Mouse (Mus musculus) neutrophil, adult 59 days (primary cell): Measurements from ENCODE around the gene Safb. TPM values are rescaled to one million over a fixed set of nuclear protein-coding genes. Genes with fewer than 3 reads are reported as not detected.

Source experiments
- total RNA-seq, 2 experiments: library from RNA; stranded (reverse); gene quantifications; 1 replicate in 1 of 2; 2 replicates in 1 of 2; pipeline ENCODE4 v1.2.4; 2023

Gene Safb
- 100 to 1,000 TPM; 131 to 143 TPM for total RNA-seq

GRCm38 (mm10) chr17:56584257-56585130, at the start of gene Safb, which contains the start of gene Safb2:
Gene Safb (plus strand): TSS chr17:56584825.
Gene Safb2 (minus strand): TSS chr17:56584585.

GRCm38 (mm10) chr17:56554122-56554551, 30.5 kb upstream of the Safb start, which contains the start of gene Gm20219:
Gene Gm20219 (minus strand): TSS chr17:56554387.

GRCm38 (mm10) chr17:56609452-56610171, 25.0 kb downstream of the Safb start, which contains the start of gene 2410015M20Rik:
Gene 2410015M20Rik (minus strand): TSS chr17:56609771.

DNA sequence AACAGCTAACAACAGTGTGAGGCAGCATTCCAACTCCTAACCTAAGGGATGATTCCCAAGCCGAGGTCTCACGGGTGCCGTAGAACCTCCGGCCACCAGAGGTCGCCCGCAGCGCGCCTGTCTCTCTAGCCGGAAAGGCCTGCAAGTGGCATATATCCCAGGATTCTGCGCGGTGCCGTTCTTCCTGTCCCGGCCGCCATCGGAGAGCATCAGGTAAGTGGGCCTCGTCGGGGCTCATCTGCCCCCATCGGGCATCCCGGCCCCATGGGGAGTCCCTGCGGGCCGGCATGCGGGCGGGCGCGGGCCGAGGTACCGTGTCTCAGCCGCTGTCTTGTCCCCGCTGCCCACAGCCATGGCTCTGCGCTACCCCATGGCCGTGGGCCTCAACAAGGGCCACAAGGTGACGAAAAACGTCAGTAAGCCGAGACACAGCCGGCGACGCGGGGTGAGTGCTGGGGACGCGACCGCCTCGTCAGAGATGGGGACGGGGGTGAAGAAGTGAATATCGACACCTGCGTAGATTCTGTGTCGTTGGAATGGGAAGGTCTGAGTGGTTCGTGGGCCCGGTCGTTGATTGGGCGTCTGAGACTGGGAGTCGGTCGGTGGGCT, 28.7 kb downstream of the Safb start, which contains the start of gene Rpl36:
TSS of gene Rpl36 (plus strand) at position 181 of the 609 bp plus-strand sequence.

DNA sequence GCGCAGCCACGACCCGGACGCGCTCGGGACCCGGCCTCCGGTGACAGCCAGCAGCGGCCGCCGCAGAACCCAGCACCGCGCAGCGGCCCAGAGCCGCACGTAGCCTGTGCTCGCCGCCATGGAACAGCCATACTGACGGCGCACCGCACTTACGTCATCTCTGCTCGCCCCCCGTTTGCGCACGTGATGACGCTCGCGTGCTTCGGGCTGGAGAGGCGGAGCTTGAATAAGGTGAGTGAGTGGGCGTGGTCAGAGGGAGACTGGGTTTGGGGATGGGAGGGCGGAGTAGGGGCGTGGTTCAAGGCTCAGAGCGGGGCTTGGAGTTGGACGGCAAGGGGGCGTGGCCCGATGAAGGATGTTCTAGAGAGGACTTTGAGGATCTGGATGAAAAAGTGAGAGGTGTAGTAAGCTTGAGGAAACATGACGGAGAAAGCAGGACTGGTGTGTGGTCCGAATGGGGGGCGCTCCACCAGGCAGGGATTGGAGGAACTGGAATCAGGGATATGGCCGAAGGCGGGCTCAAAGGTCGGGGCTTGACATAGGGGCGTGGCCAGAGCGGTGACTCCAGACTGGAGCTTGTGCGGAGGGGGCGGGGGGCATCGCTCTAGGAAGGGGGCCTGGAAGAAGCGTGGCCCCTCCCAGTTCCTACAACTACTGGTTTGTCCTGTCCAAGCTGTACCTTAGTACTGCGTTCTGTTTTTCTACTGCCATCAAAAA, 42.3 kb downstream of the Safb start, which contains the start of gene Lonp1:
TSS of gene Lonp1 (minus strand) at position 134 of the 717 bp plus-strand sequence.

DNA sequence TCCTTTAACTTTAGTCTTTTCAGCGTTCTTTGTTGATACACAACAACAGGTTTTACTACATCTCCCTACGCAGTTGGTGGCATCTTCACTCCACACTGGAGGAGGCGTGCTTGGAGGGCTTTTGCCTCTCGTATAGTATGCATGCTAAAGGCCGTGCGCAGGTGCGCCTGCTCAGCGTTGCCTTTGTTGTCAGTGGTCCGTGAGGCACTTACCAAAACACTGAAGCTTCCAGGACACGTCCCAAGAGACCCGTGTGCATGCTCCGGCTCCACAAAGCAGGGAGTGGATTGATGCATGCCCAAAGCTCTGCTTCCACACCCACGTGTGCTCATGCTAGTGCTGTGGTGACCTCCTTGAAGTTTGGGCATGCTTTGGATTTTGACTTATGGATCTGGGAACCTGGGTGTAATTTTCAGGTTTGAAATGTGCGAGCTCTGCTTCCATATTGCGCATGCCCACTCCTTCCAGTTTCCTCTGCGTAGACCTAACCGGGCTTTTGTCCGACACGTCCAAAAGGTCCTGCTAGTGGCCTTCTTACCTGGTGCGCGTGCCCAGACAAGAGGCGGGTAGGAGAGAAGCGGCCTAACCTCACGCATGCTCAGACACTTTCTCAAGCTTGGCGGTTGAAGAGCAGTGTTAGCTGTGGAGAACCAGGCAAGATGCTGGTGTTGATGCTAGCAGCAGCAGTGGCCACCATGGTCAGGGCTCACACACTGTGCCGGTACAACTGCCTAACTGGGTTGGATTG, 43.1 kb downstream of the Safb start, which contains the start of gene Catsperd:
TSS of gene Catsperd (plus strand) at position 614 of the 748 bp plus-strand sequence.

Other genes with a start within 250 kb of the Safb start
- 10 to 100 TPM; 23.5 to 24.6 TPM for gene Ptprs, start 108.3 kb upstream of the Safb start, total RNA-seq
- not detected for gene Znrf4, start 72.4 kb upstream of the Safb start, total RNA-seq
- 1 to 10 TPM; 3.8 to 4.1 TPM for gene Gm20219, start 30.4 kb upstream of the Safb start, total RNA-seq
- gene Safb2, start 240 bp upstream of the Safb start, total RNA-seq = 100 to 1,000 TPM; 246 to 264 TPM
- gene 2410015M20Rik, start 24.9 kb downstream of the Safb start, total RNA-seq = 10 to 100 TPM; 46.1 to 46.2 TPM
- 100 to 1,000 TPM; 435 to 479 TPM for gene Rpl36, start 28.6 kb downstream of the Safb start, total RNA-seq
- gene Lonp1, start 42.1 kb downstream of the Safb start, total RNA-seq = 10 to 100 TPM; 19.7 to 22.8 TPM
- 1 to 10 TPM; 1.3 to 1.7 TPM for gene Catsperd, start 43.3 kb downstream of the Safb start, total RNA-seq
- gene Ranbp3, start 88.5 kb downstream of the Safb start, total RNA-seq = 10 to 100 TPM; 58.0 to 58.8 TPM
- gene Ndufa11, start 132.9 kb downstream of the Safb start, total RNA-seq = 10 to 100 TPM; 60.0 to 63.3 TPM
- 1 to 10 TPM; 1.9 to 2.4 TPM for gene Vmac, start 133.2 kb downstream of the Safb start, total RNA-seq
- not detected for gene Nrtn, start 172.7 kb downstream of the Safb start, total RNA-seq
- gene Dus3l, start 179.9 kb downstream of the Safb start, total RNA-seq = 10 to 100 TPM; 18.1 to 24.0 TPM
- under 1 TPM in 1 of 2 experiments, not detected in 1; 0.78 TPM for gene Prr22, start 185.4 kb downstream of the Safb start, total RNA-seq
- 1 to 10 TPM; 6.2 to 7.4 TPM for gene Rfx2, start 246.2 kb downstream of the Safb start, total RNA-seq